Mouse (Mus musculus): ENCODE results near the gene Ttll7. TPM values are rescaled to one million over a fixed set of nuclear protein-coding genes. Genes with fewer than 3 reads are reported as not detected.

The Ttll7 gene
- 0.31 and 0.38 TPM in 2 replicates for polyA plus RNA-seq (2012; rRNA removed)

DNA sequence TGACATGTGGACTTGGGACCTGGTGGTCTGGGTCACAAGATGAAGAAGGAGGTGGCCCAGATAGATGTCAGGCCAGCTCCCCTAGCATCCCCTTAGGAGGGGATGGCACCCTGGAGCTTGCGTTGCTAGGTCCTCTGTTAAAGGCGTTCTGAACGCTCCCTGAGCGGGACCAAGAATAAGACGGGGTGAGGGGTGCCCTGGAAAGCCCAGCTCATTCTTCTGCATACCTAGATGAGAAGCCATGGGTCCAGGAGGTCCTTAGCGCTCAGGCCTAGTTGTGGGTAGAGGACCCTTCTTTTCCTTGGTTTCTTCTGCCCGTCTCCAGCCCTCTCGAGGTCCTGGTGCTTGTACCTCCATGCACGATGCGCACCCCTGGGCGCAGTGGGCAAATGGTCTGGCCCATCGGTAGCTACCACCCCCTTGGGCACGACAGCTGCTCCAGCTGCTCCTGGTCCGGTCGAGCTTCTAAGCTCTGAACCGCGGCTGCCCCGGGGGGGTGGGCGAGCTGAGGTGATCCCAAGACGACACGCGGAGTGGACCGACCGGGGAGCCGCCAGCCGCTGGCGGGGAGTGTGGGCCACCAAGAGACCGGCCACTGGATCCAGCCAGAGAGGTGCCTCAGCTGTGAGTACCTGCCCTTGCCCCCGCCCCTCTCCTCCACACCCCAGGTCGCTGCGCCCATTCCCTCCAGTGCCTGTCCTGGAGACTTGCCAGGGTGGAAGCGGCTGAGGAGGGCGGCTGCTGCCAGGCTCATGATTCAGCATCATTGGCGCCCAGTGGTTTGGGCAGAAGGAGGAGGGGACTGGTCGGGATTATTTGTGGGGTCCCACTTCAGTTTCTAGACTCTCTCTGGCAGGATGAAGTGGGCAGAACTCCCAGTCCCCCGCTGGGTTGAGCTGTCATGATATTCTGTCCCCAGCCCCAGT lies at the start of gene Ttll7:
Gene Ttll7 (plus strand): TSS at position 402 of the 926 bp plus-strand sequence.

DNA sequence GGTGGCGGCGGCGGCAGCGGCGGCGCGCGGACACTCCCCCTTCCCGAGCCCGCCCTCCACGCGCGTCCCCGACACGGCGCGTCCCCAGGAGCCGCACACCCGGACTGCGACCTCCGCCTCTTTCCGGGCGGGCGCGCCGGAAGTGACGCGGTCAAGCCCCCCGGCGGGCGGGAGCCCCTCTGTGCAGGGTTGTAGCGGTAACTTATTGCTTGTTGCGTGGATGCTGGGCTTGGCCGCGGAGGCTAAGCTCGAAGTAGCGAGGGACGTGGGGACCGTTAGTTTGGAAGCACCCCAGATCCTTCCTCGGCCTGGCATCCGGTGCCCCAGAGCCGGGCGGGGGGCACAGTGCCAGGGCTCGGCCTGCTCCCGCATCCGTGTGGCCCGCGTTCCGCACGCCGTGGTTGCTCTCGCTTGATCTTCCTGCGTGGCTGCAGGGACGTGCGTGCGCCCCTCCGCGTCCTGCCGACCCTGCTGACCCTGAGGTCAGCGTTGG lies 39.2 kb upstream of the Ttll7 start, which contains the start of gene Prkacb:
Gene Prkacb (minus strand): TSS at position 90 of the 493 bp plus-strand sequence.

Other genes starting within 250 kb of the Ttll7 start
- 6.0 and 6.2 TPM in 2 replicates for gene Dnase2b, start 236.8 kb upstream of the Ttll7 start, polyA plus RNA-seq (2012; rRNA removed)
- gene 4930503B20Rik, start 201.1 kb upstream of the Ttll7 start, polyA plus RNA-seq (2012; rRNA removed), result not detected in 2 replicates
- 0.06 and 0.19 TPM in 2 replicates for gene Samd13, start 166.8 kb upstream of the Ttll7 start, polyA plus RNA-seq (2012; rRNA removed)
- 6.9 and 7.7 TPM in 2 replicates for gene Prkacb, start 39.4 kb upstream of the Ttll7 start, polyA plus RNA-seq (2012; rRNA removed)